Mouse (Mus musculus) MEL (cell line): ENCODE measurements around the gene Myt1l. TPM values are rescaled to one million over a fixed set of nuclear protein-coding genes. Genes with fewer than 3 reads are reported as not detected.

Experiments
- DNase-seq: peaks from one replicate; pipeline ENCODE4 v3.0.0; 2011; ENCODE audit warnings: low read depth, low spot score
- H3K27ac ChIP-seq: 2 replicates; pipeline ENCODE4 v1.5.1; 2012; ENCODE audit warnings: low read depth, mild to moderate bottlenecking, control low read depth, low read length, moderate library complexity; ENCODE audit not compliant: control insufficient read depth
- H3K27me3 ChIP-seq, 2 experiments: fragments of 150-350 bp in 1 of 2; sonication (generic) in 1 of 2; 2 replicates each; pipeline ENCODE4 v1.6.1; 2012; ENCODE audit warnings: low read length in 2 of 2, mild to moderate bottlenecking in 2 of 2, improper control_type of control experiment in 1 of 2, moderate library complexity in 1 of 2; ENCODE audit not compliant: insufficient read depth in 2 of 2, control insufficient read depth in 1 of 2
- H3K36me3 ChIP-seq, 2 experiments: 2 replicates each; pipeline ENCODE4 v1.6.1; 2012 to 2014; ENCODE audit warnings: low read length in 2 of 2, improper control_type of control experiment in 1 of 2, inconsistent platforms in 1 of 2, mild to moderate bottlenecking in 1 of 2; ENCODE audit not compliant: insufficient read depth in 2 of 2, control insufficient read depth in 1 of 2
- H3K4me1 ChIP-seq, 2 experiments: fragments of 150-350 bp in 1 of 2; sonication (generic) in 1 of 2; 2 replicates each; pipeline ENCODE4 v1.6.1; 2012; ENCODE audit warnings: low read length in 2 of 2, improper control_type of control experiment in 1 of 2, mild to moderate bottlenecking in 1 of 2; ENCODE audit not compliant: insufficient read depth in 2 of 2, control insufficient read depth in 1 of 2
- H3K4me3 ChIP-seq, 2 experiments: fragments of 150-350 bp in 1 of 2; sonication (generic) in 1 of 2; 2 replicates each; pipeline ENCODE4 v1.5.1; 2012; ENCODE audit warnings: low read depth in 2 of 2, low read length in 2 of 2, mild to moderate bottlenecking in 2 of 2, moderate library complexity in 2 of 2, control low read depth in 1 of 2, improper control_type of control experiment in 1 of 2; ENCODE audit not compliant: control insufficient read depth in 1 of 2, insufficient read depth in 1 of 2
- H3K79me2 ChIP-seq: 2 replicates; pipeline ENCODE4 v1.6.1; 2012; ENCODE audit warnings: mild to moderate bottlenecking, low read length, moderate library complexity; ENCODE audit not compliant: control insufficient read depth, poor library complexity, insufficient read depth
- H3K9ac ChIP-seq: 2 replicates; pipeline ENCODE4 v1.6.1; 2012; ENCODE audit warnings: low read depth, mild to moderate bottlenecking, control low read depth, low read length, moderate library complexity; ENCODE audit not compliant: control insufficient read depth, poor library complexity, severe bottlenecking
- H3K9me3 ChIP-seq: fragments of 150-350 bp; sonication (generic); replicated peaks from 2 replicates; pipeline ENCODE4 v1.6.1; 2012; ENCODE audit warnings: mild to moderate bottlenecking, low read length, improper control_type of control experiment, moderate library complexity; ENCODE audit not compliant: insufficient read depth
- CHD2 ChIP-seq: IDR thresholded peaks from 2 replicates; pipeline ENCODE4 v1.6.1; 2011; ENCODE audit warnings: low read length, improper control_type of control experiment
- CTCF ChIP-seq, 3 experiments: IDR thresholded peaks in 2 of 3; conservative IDR thresholded peaks in 1 of 3; 2 replicates each; pipeline ENCODE4 v1.5.1; 2011 to 2012; ENCODE audit warnings: low read length in 3 of 3, low read depth in 2 of 3, mild to moderate bottlenecking in 2 of 3, improper control_type of control experiment in 1 of 3, inconsistent platforms in 1 of 3, mixed read lengths in 1 of 3, moderate library complexity in 1 of 3; ENCODE audit not compliant: control insufficient read depth in 1 of 3, insufficient read depth in 1 of 3, poor library complexity in 1 of 3, severe bottlenecking in 1 of 3
- E2F4 ChIP-seq: IDR thresholded peaks from 2 replicates; pipeline ENCODE4 v1.6.1; 2011; ENCODE audit warnings: low read depth, low read length, improper control_type of control experiment, borderline replicate concordance
- ETS1 ChIP-seq: IDR thresholded peaks from 2 replicates; pipeline ENCODE4 v1.6.1; 2012; ENCODE audit warnings: low read depth, mild to moderate bottlenecking, inconsistent platforms, low read length, improper control_type of control experiment, moderate library complexity
- GABPA ChIP-seq: IDR thresholded peaks from 2 replicates; pipeline ENCODE4 v1.6.1; 2012; ENCODE audit warnings: low read depth, mild to moderate bottlenecking, inconsistent platforms, low read length, improper control_type of control experiment, moderate library complexity
- GATA1 ChIP-seq: IDR thresholded peaks from 2 replicates; pipeline ENCODE4 v1.6.1; 2011; ENCODE audit warnings: low read depth, low read length, improper control_type of control experiment
- JUND ChIP-seq: IDR thresholded peaks from 2 replicates; pipeline ENCODE4 v1.6.1; 2011; ENCODE audit warnings: low read depth, mild to moderate bottlenecking, improper control_type of control experiment, low read length
- MAFK ChIP-seq: IDR thresholded peaks from 2 replicates; pipeline ENCODE4 v1.6.1; 2011; ENCODE audit warnings: low read depth, mild to moderate bottlenecking, low read length, improper control_type of control experiment, borderline replicate concordance
- MEF2A ChIP-seq: IDR thresholded peaks from 2 replicates; pipeline ENCODE4 v1.6.1; 2014; ENCODE audit warnings: low read depth, mild to moderate bottlenecking, inconsistent platforms, low read length, improper control_type of control experiment; ENCODE audit not compliant: poor library complexity, insufficient replicate concordance, severe bottlenecking; ENCODE audit errors: extremely low read depth
- MXI1 ChIP-seq: IDR thresholded peaks from 2 replicates; pipeline ENCODE4 v1.6.1; 2011; ENCODE audit warnings: mild to moderate bottlenecking, low read depth, low read length, improper control_type of control experiment
- MYC ChIP-seq: IDR thresholded peaks from 2 replicates; pipeline ENCODE4 v1.6.1; 2011; ENCODE audit warnings: low read depth, mild to moderate bottlenecking, low read length, improper control_type of control experiment, moderate library complexity
- POLR2A ChIP-seq, 2 experiments: IDR thresholded peaks; 2 replicates each; pipeline ENCODE4 v1.6.1; 2011 to 2012; ENCODE audit warnings: low read length in 2 of 2, mild to moderate bottlenecking in 2 of 2, control low read depth in 1 of 2, improper control_type of control experiment in 1 of 2, low read depth in 1 of 2, moderate library complexity in 1 of 2; ENCODE audit not compliant: control insufficient read depth in 1 of 2, insufficient read depth in 1 of 2, poor library complexity in 1 of 2
- RCOR1 ChIP-seq: IDR thresholded peaks from 2 replicates; pipeline ENCODE4 v1.6.1; 2012; ENCODE audit warnings: low read depth, mild to moderate bottlenecking, inconsistent platforms, low read length, improper control_type of control experiment
- SIN3A ChIP-seq: IDR thresholded peaks from 2 replicates; pipeline ENCODE4 v1.6.1; 2012; ENCODE audit warnings: low read length, improper control_type of control experiment, inconsistent platforms
- SMC3 ChIP-seq: IDR thresholded peaks from 2 replicates; pipeline ENCODE4 v1.6.1; 2011; ENCODE audit warnings: low read depth, low read length, improper control_type of control experiment
- TAL1 ChIP-seq: IDR thresholded peaks from 2 replicates; pipeline ENCODE4 v1.6.1; 2012; ENCODE audit warnings: mild to moderate bottlenecking, inconsistent platforms, low read length, moderate library complexity, mixed read lengths
- TBP ChIP-seq: IDR thresholded peaks from 2 replicates; pipeline ENCODE4 v1.8.0; 2011; ENCODE audit warnings: low read depth, low read length, improper control_type of control experiment
- UBTF ChIP-seq: IDR thresholded peaks from 2 replicates; pipeline ENCODE4 v1.6.1; 2012; ENCODE audit warnings: low read depth, mild to moderate bottlenecking, inconsistent platforms, low read length, improper control_type of control experiment, moderate library complexity, borderline replicate concordance; ENCODE audit not compliant: insufficient read depth
- ZC3H11A ChIP-seq: IDR thresholded peaks from 2 replicates; pipeline ENCODE4 v1.6.1; 2012; ENCODE audit warnings: low read depth, mild to moderate bottlenecking, inconsistent platforms, low read length, improper control_type of control experiment
- ZKSCAN1 ChIP-seq: IDR thresholded peaks from 2 replicates; pipeline ENCODE4 v1.6.1; 2012; ENCODE audit warnings: low read depth, mild to moderate bottlenecking, inconsistent platforms, low read length, improper control_type of control experiment, moderate library complexity
- ZMIZ1 ChIP-seq: IDR thresholded peaks from 2 replicates; pipeline ENCODE4 v1.6.1; 2012; ENCODE audit warnings: low read depth, mild to moderate bottlenecking, inconsistent platforms, low read length, improper control_type of control experiment, moderate library complexity
- ZNF384 ChIP-seq: IDR thresholded peaks from 2 replicates; pipeline ENCODE4 v1.6.1; 2012; ENCODE audit warnings: low read depth, mild to moderate bottlenecking, inconsistent platforms, low read length, improper control_type of control experiment
- polyA plus RNA-seq, 2 experiments: library from polyadenylated mRNA; stranded (reverse) in 1 of 2; unstranded in 1 of 2; fragments of >175 nt in 1 of 2; fragments of >200 nt in 1 of 2; gene quantifications; 2 replicates each; pipeline versions ENCODE4 v1.2.1 to v1.2.4; 2012; ENCODE audit warnings: low replicate concordance in 2 of 2, low read depth in 1 of 2; ENCODE audit not compliant: insufficient read length in 2 of 2, insufficient read depth in 1 of 2, missing spikeins in 1 of 2
- total RNA-seq: library from RNA; depleted of rRNA; stranded (reverse); fragments of 300-350 nt; gene quantifications from 2 replicates; pipeline ENCODE4 v1.2.3, GENCODE M21; 2012

The Myt1l gene
- total and polyA plus RNA-seq, 3 experiments: not detected

- TF ChIP-seq MYC: no peak
Observed at GRCm38 (mm10) chr12:29933501-29933900, 405.3 kb downstream of the Myt1l start (continued).

- no peak for TF ChIP-seq ZNF384
- no peak for TF ChIP-seq SIN3A
- no peak for TF ChIP-seq ZMIZ1
- TF ChIP-seq ZC3H11A: no peak
- no peak for TF ChIP-seq TAL1
- no peak for TF ChIP-seq SMC3
- no peak for TF ChIP-seq CHD2
- TF ChIP-seq E2F4: no peak
- TF ChIP-seq ZKSCAN1: no peak
- TF ChIP-seq UBTF: no peak
- TF ChIP-seq ETS1: no peak
- no peak for TF ChIP-seq MAFK
- TF ChIP-seq RCOR1: no peak
- no peak for TF ChIP-seq JUND
- no peak for TF ChIP-seq MXI1
- no peak for TF ChIP-seq TBP
- TF ChIP-seq GABPA: no peak
- TF ChIP-seq MEF2A: no peak
- TF ChIP-seq GATA1: no peak
- no peak for DNase-seq
- Histone ChIP-seq H3K36me3 (no peaks in the 10 kb centered on the region), H3K79me2 (no peaks in the 10 kb centered on the region), H3K4me1 (no peaks in the 10 kb centered on the region), H3K9ac (no peak overlapping the region), H3K27me3 (no peaks in the 10 kb centered on the region), H3K4me3 (no peak overlapping the region), H3K27ac (no peak overlapping the region), H3K9me3 (no peaks in the 10 kb centered on the region)
Observed at GRCm38 (mm10) chr12:29934120-29934581, 406.0 kb downstream of the Myt1l start.

GRCm38 (mm10) chr12:29937308-29937707 is 409.1 kb downstream of the Myt1l start, which contains the start of gene Pxdn:
TSS of gene Pxdn (plus strand) at chr12:29937608.
- no peak for DNase-seq
- H3K79me2 ChIP-seq: no peaks in the 10 kb centered on the region
- no peaks in the 10 kb centered on the region for H3K36me3 ChIP-seq
- no peak within 1 kb of the TSS for H3K4me3 ChIP-seq
- no peak within 1 kb of the TSS for H3K9ac ChIP-seq
- H3K27me3 ChIP-seq: no peaks in the 10 kb centered on the region
- H3K9me3 ChIP-seq: no peaks in the 10 kb centered on the region
- no peak within 1 kb of the TSS for H3K27ac ChIP-seq
- H3K4me1 ChIP-seq: no peaks in the 10 kb centered on the region
- no peak for TF ChIP-seq MYC
- no peak for TF ChIP-seq POLR2A (IDR thresholded peaks at IDR 0.05; ENCODE audit: control insufficient read depth in 1 of 2, insufficient read depth in 1 of 2, low read depth in 1 of 2, low read length in 2 of 2, poor library complexity in 1 of 2)
- TF ChIP-seq CTCF (IDR thresholded peaks at IDR 0.05 in 2 of 3, conservative IDR thresholded peaks at IDR 0.05 in 1 of 3; ENCODE audit: control insufficient read depth in 1 of 3, insufficient read depth in 1 of 3, low read depth in 2 of 3, low read length in 3 of 3, poor library complexity in 1 of 3, severe bottlenecking in 1 of 3): no peak
- no peak for TF ChIP-seq ZNF384
- no peak for TF ChIP-seq ETS1
